Mouse (Mus musculus): ENCODE measurements around the gene Gm48552. TPM values are rescaled to one million over a fixed set of nuclear protein-coding genes. Genes with fewer than 3 reads are reported as not detected.

The Gm48552 gene
- total and polyA plus RNA-seq, 3 experiments = 0.46 to 1.1 (median 0.98) TPM

GRCm38 (mm10) chr10:81396749-81397148 lies 7.9 kb downstream of the Gm48552 start:
- H3K4me3 ChIP-seq (replicated peaks in 1 of 3; ENCODE audit: low read depth in 2 of 3, low read length in 2 of 3, poor library complexity in 1 of 3) = no peak overlapping the region
- no peak for DNase-seq (ENCODE audit: extremely low read depth)
- no peaks in the 10 kb centered on the region for H3K27me3 ChIP-seq (replicated peaks)
- TF ChIP-seq ZC3H11A (IDR thresholded peaks at IDR 0.05; ENCODE audit: low read depth, low read length) (no peak), POLR2A (IDR thresholded peaks at IDR 0.05; ENCODE audit: low read depth, low read length) (no peak), MAX (IDR thresholded peaks at IDR 0.05; ENCODE audit: low read length) (no peak), E2F4 (IDR thresholded peaks at IDR 0.05; ENCODE audit: insufficient replicate concordance, low read depth, low read length) (no peak)
- H3K9me3 ChIP-seq (replicated peaks; ENCODE audit: low read length) = no peaks in the 10 kb centered on the region
- no peak overlapping the region for H3K9ac ChIP-seq (ENCODE audit: insufficient read depth, low read depth)
- H3K79me2 ChIP-seq (replicated peaks; ENCODE audit: control insufficient read depth, extremely low read depth, insufficient read depth, poor library complexity, severe bottlenecking) = no peaks in the 10 kb centered on the region
- H3K27ac ChIP-seq (ENCODE audit: insufficient read depth, low read depth) = no peak overlapping the region
- H3K36me3 ChIP-seq (replicated peaks in 1 of 2; ENCODE audit: control insufficient read depth in 1 of 2, insufficient read depth in 1 of 2, low read length in 1 of 2) = peaks cover 34 to 49% of the 10 kb centered on the region in 2 experiments
- in situ Hi-C loops (cut with MboI; ENCODE audit: low pct_ligation_motif_present, low pct_unique_long_range_greater_than_20kb, low sequenced_read_pairs) (no loop called here), dilution Hi-C loops (cut with MboI; ENCODE audit: extremely low pct_ligation_motif_present, extremely low pct_unique_long_range_greater_than_20kb, low sequenced_read_pairs) (no loop called here)
- peaks cover 0 to 1% of the 10 kb centered on the region in 2 experiments; a peak in 1 of 4 replicates for H3K4me1 ChIP-seq (ENCODE audit: control insufficient read depth in 1 of 2, insufficient read depth in 2 of 2)
- no peak overlapping the region for H3K4me2 ChIP-seq (ENCODE audit: insufficient read depth, low read depth, poor library complexity, severe bottlenecking)

GRCm38 (mm10) chr10:81399296-81399695 lies 10.5 kb downstream of the Gm48552 start:
- H3K9ac ChIP-seq (ENCODE audit: insufficient read depth, low read depth) = no peak overlapping the region
- no peak overlapping the region for H3K27ac ChIP-seq (ENCODE audit: insufficient read depth, low read depth)
- no peak overlapping the region for H3K4me3 ChIP-seq (replicated peaks in 1 of 3; ENCODE audit: low read depth in 2 of 3, low read length in 2 of 3, poor library complexity in 1 of 3)
- in situ Hi-C loops (cut with MboI; ENCODE audit: low pct_ligation_motif_present, low pct_unique_long_range_greater_than_20kb, low sequenced_read_pairs) = no loop called here
- no peak for DNase-seq (ENCODE audit: extremely low read depth)
- H3K27me3 ChIP-seq (replicated peaks) = no peaks in the 10 kb centered on the region
- no peaks in the 10 kb centered on the region for H3K9me3 ChIP-seq (replicated peaks; ENCODE audit: low read length)
- H3K79me2 ChIP-seq (replicated peaks; ENCODE audit: control insufficient read depth, extremely low read depth, insufficient read depth, poor library complexity, severe bottlenecking) = no peaks in the 10 kb centered on the region
- peaks cover 0 to 6% of the 10 kb centered on the region in 2 experiments; a peak in 1 of 4 replicates for H3K4me1 ChIP-seq (ENCODE audit: control insufficient read depth in 1 of 2, insufficient read depth in 2 of 2)
- peaks cover 46 to 61% of the 10 kb centered on the region in 2 experiments for H3K36me3 ChIP-seq (replicated peaks in 1 of 2; ENCODE audit: control insufficient read depth in 1 of 2, insufficient read depth in 1 of 2, low read length in 1 of 2)
- no peak overlapping the region for H3K4me2 ChIP-seq (ENCODE audit: insufficient read depth, low read depth, poor library complexity, severe bottlenecking)
- TF ChIP-seq CTCF (conservative IDR thresholded peaks at IDR 0.05 in 1 of 2, IDR thresholded peaks at IDR 0.05 in 1 of 2; ENCODE audit: low read depth in 2 of 2, low read length in 2 of 2) = no peak
- TF ChIP-seq MXI1 (IDR thresholded peaks at IDR 0.05; ENCODE audit: low read depth, low read length) = no peak
- no peak for TF ChIP-seq USF2 (conservative IDR thresholded peaks at IDR 0.05; ENCODE audit: low read depth, low read length)
- no peak for TF ChIP-seq MAX (IDR thresholded peaks at IDR 0.05; ENCODE audit: low read length)
- no peak for TF ChIP-seq KAT2A (IDR thresholded peaks at IDR 0.05; ENCODE audit: insufficient replicate concordance, low read length)
- dilution Hi-C loops (cut with MboI; ENCODE audit: extremely low pct_ligation_motif_present, extremely low pct_unique_long_range_greater_than_20kb, low sequenced_read_pairs) = no loop called here

- H3K36me3 ChIP-seq (replicated peaks in 1 of 2; ENCODE audit: control insufficient read depth in 1 of 2, insufficient read depth in 1 of 2, low read length in 1 of 2) = peaks cover 51 to 63% of the 10 kb centered on the region in 2 experiments
- H3K4me1 ChIP-seq (ENCODE audit: control insufficient read depth in 1 of 2, insufficient read depth in 2 of 2) = peaks cover 0 to 6% of the 10 kb centered on the region in 2 experiments; a peak in 1 of 4 replicates
- H3K79me2 ChIP-seq (replicated peaks; ENCODE audit: control insufficient read depth, extremely low read depth, insufficient read depth, poor library complexity, severe bottlenecking) = no peaks in the 10 kb centered on the region
- no peaks in the 10 kb centered on the region for H3K9me3 ChIP-seq (replicated peaks; ENCODE audit: low read length)
- no peak for TF ChIP-seq POLR2A (IDR thresholded peaks at IDR 0.05; ENCODE audit: low read depth, low read length)
- no peak for TF ChIP-seq BHLHE40 (IDR thresholded peaks at IDR 0.05; ENCODE audit: low read depth, low read length)
- TF ChIP-seq EP300 (IDR thresholded peaks at IDR 0.05; ENCODE audit: low read length) = no peak
- TF ChIP-seq SIN3A (IDR thresholded peaks at IDR 0.05; ENCODE audit: low read length) = no peak
- no peak for TF ChIP-seq ZMIZ1 (IDR thresholded peaks at IDR 0.05; ENCODE audit: low read depth, low read length)
- TF ChIP-seq USF1 (IDR thresholded peaks at IDR 0.05; ENCODE audit: low read depth, low read length) = no peak
- no peak for TF ChIP-seq SMC3 (IDR thresholded peaks at IDR 0.05; ENCODE audit: low read depth, low read length)
- TF ChIP-seq MYC (IDR thresholded peaks at IDR 0.05; ENCODE audit: low read depth, low read length) = no peak
- no peaks in the 10 kb centered on the region for H3K27me3 ChIP-seq (replicated peaks)
- dilution Hi-C loops (cut with MboI; ENCODE audit: extremely low pct_ligation_motif_present, extremely low pct_unique_long_range_greater_than_20kb, low sequenced_read_pairs) = no loop called here
- no peak overlapping the region for H3K9ac ChIP-seq (ENCODE audit: insufficient read depth, low read depth)
- H3K27ac ChIP-seq (ENCODE audit: insufficient read depth, low read depth) = no peak overlapping the region
- H3K4me3 ChIP-seq (replicated peaks in 1 of 3; ENCODE audit: low read depth in 2 of 3, low read length in 2 of 3, poor library complexity in 1 of 3) = no peak overlapping the region
- no peak overlapping the region for H3K4me2 ChIP-seq (ENCODE audit: insufficient read depth, low read depth, poor library complexity, severe bottlenecking)
- DNase-seq (ENCODE audit: extremely low read depth) = no peak
- in situ Hi-C loops (cut with MboI; ENCODE audit: low pct_ligation_motif_present, low pct_unique_long_range_greater_than_20kb, low sequenced_read_pairs) = no loop called here
Measured at GRCm38 (mm10) chr10:81399798-81400308, 11.0 kb downstream of the Gm48552 start.
